Mouse (Mus musculus) intestine, postnatal 0 days (tissue): ENCODE measurements around the gene Adad2. TPM values are rescaled to one million over a fixed set of nuclear protein-coding genes. Genes with fewer than 3 reads are reported as not detected.

Source experiments
- ATAC-seq: fragments of 200-750 bp; cut with Nextera tagmentation; 2 replicates; pipeline ENCODE4 v1.8.0; 2017; ENCODE audit warnings: mild to moderate bottlenecking, moderate TSS enrichment, moderate library complexity
- H3K27ac ChIP-seq: fragments of 300-500 bp; sonication (generic); 2 replicates; pipeline ENCODE4 v1.5.1; 2014; ENCODE audit warnings: mild to moderate bottlenecking, low read depth, low read length, moderate library complexity
- H3K27me3 ChIP-seq: fragments of 300-500 bp; sonication (generic); replicated peaks from 2 replicates; pipeline ENCODE4 v1.6.1; 2014; ENCODE audit warnings: low read length, mixed read lengths; ENCODE audit not compliant: control insufficient read depth, insufficient read depth
- H3K36me3 ChIP-seq: fragments of 300-500 bp; sonication (generic); 2 replicates; pipeline ENCODE4 v1.6.1; 2014; ENCODE audit warnings: mild to moderate bottlenecking, moderate library complexity; ENCODE audit not compliant: control insufficient read depth, insufficient read depth
- H3K4me1 ChIP-seq: fragments of 300-500 bp; sonication (generic); replicated peaks from 2 replicates; pipeline ENCODE4 v1.6.1; 2014; ENCODE audit warnings: antibody characterized with exemption, low read length, mixed read lengths; ENCODE audit not compliant: control insufficient read depth, insufficient read depth
- H3K4me2 ChIP-seq: fragments of 300-500 bp; sonication (generic); replicated peaks from 2 replicates; pipeline ENCODE4 v1.6.1; 2014; ENCODE audit warnings: low read depth, mild to moderate bottlenecking, moderate library complexity
- H3K4me3 ChIP-seq: fragments of 300-500 bp; sonication (generic); 2 replicates; pipeline ENCODE4 v1.5.1; 2014; ENCODE audit warnings: low read depth, low read length
- H3K9ac ChIP-seq: fragments of 300-500 bp; sonication (generic); 2 replicates; pipeline ENCODE4 v1.6.1; 2014; ENCODE audit warnings: mild to moderate bottlenecking, low read depth, low read length
- H3K9me3 ChIP-seq: fragments of 300-500 bp; sonication (generic); 2 replicates; pipeline ENCODE4 v1.6.1; 2016; ENCODE audit warnings: mixed run types; ENCODE audit not compliant: control insufficient read depth
- CTCF ChIP-seq: sonication (generic); IDR thresholded peaks from 2 replicates; pipeline ENCODE4 v1.5.1; 2016; ENCODE audit warnings: low read depth, mild to moderate bottlenecking, control low read depth, antibody characterized with exemption, moderate library complexity
- WGBS: fragments of 180-500 bp; shearing (Covaris S2); extraction: QIAGEN DNeasy Blood & Tissue Kit; methylation state at CpG from one replicate; pipeline ENCODE4 v1.1.7; 2014; 5-methylcytosine and 5-hydroxymethylcytosine counted together
- polyA plus RNA-seq: library from polyadenylated mRNA; unstranded; fragments of >200 nt; fragmentation: Nextera tagmentation; extraction: Ambion mirVana; gene quantifications from 2 replicates; pipeline ENCODE4 v1.2.1, GENCODE M21; 2015

Gene Adad2
- polyA plus RNA-seq, 1 experiment from 2014 or later: 0.08 TPM

GRCm38 (mm10) chr8:119639798-119640197 is 27.3 kb downstream of the Adad2 start:
- Histone ChIP-seq H3K36me3 (no peaks in the 10 kb centered on the region), H3K4me1 (no peaks in the 10 kb centered on the region), H3K9me3 (no peaks in the 10 kb centered on the region), H3K27ac (no peak overlapping the region), H3K27me3 (no peaks in the 10 kb centered on the region; the same call in 1 of the 2 replicates), H3K4me3 (no peak overlapping the region), H3K4me2 (0 out of 2 replicates have a peak overlapping the region, but pooled peaks have one; percentile 21), H3K9ac (no peak overlapping the region)
- 21% methylated on average over 7 of the region's 7 CpGs for WGBS
- ATAC-seq: peak; percentile 46; the same call in 1 of the 2 replicates
- TF ChIP-seq CTCF: no peak

GRCm38 (mm10) chr8:119641058-119641457 is 28.5 kb downstream of the Adad2 start:
- 36% methylated on average over 5 of the region's 5 CpGs for WGBS
- Histone ChIP-seq H3K27me3 (no peaks in the 10 kb centered on the region), H3K9me3 (no peaks in the 10 kb centered on the region), H3K4me2 (no peak overlapping the region), H3K9ac (no peak overlapping the region), H3K4me3 (no peak overlapping the region), H3K36me3 (no peaks in the 10 kb centered on the region), H3K4me1 (no peaks in the 10 kb centered on the region), H3K27ac (no peak overlapping the region)
- TF ChIP-seq CTCF: no peak
- ATAC-seq: no peak

GRCm38 (mm10) chr8:119642960-119643359 is 30.4 kb downstream of the Adad2 start:
- no peak overlapping the region for H3K9ac ChIP-seq
- no peaks in the 10 kb centered on the region for H3K9me3 ChIP-seq
- no peaks in the 10 kb centered on the region for H3K27me3 ChIP-seq
- 91% methylated on average over 1 of the region's 1 CpGs for WGBS
- no peak overlapping the region for H3K27ac ChIP-seq
- H3K36me3 ChIP-seq: no peaks in the 10 kb centered on the region
- no peak for ATAC-seq
- H3K4me3 ChIP-seq: no peak overlapping the region
- H3K4me1 ChIP-seq: no peaks in the 10 kb centered on the region
- no peak overlapping the region for H3K4me2 ChIP-seq
- TF ChIP-seq CTCF: no peak

- Histone ChIP-seq H3K4me1 (no peaks in the 10 kb centered on the region), H3K9ac (no peak overlapping the region), H3K27ac (no peak overlapping the region), H3K9me3 (no peaks in the 10 kb centered on the region), H3K36me3 (no peaks in the 10 kb centered on the region), H3K4me3 (no peak overlapping the region), H3K4me2 (no peak overlapping the region), H3K27me3 (no peaks in the 10 kb centered on the region)
- TF ChIP-seq CTCF: no peak
- 61% methylated on average over 17 of the region's 17 CpGs for WGBS
- ATAC-seq: no peak
Measured at GRCm38 (mm10) chr8:119644429-119644960, 31.9 kb downstream of the Adad2 start.

GRCm38 (mm10) chr8:119644981-119645597 is 32.5 kb downstream of the Adad2 start:
- no peaks in the 10 kb centered on the region for H3K9me3 ChIP-seq
- no peak overlapping the region for H3K27ac ChIP-seq
- no peak overlapping the region for H3K4me3 ChIP-seq
- WGBS: 70% methylated on average over 18 of the region's 18 CpGs
- TF ChIP-seq CTCF: no peak
- H3K36me3 ChIP-seq: no peaks in the 10 kb centered on the region
- no peak overlapping the region for H3K4me2 ChIP-seq
- no peaks in the 10 kb centered on the region for H3K4me1 ChIP-seq
- no peak overlapping the region for H3K9ac ChIP-seq
- no peak for ATAC-seq
- H3K27me3 ChIP-seq: no peaks in the 10 kb centered on the region

- no peaks in the 10 kb centered on the region for H3K9me3 ChIP-seq
- no peak overlapping the region for H3K4me2 ChIP-seq
- no peaks in the 10 kb centered on the region for H3K4me1 ChIP-seq
- no peak for ATAC-seq
- H3K4me3 ChIP-seq: no peak overlapping the region
- 72% methylated on average over 3 of the region's 3 CpGs for WGBS
- no peaks in the 10 kb centered on the region for H3K27me3 ChIP-seq
- peak; percentile 48 for TF ChIP-seq CTCF
- H3K36me3 ChIP-seq: no peaks in the 10 kb centered on the region
- H3K9ac ChIP-seq: no peak overlapping the region
- no peak overlapping the region for H3K27ac ChIP-seq
Measured at GRCm38 (mm10) chr8:119646197-119646596, 33.6 kb downstream of the Adad2 start.
